Mouse (Mus musculus) spleen, adult 18-20 months (tissue): ENCODE results near the gene Sema4c.
A peak's percentile ranks its signal among the peaks of the same experiment; 100 is the strongest.

ENCODE experiments used
- DNase-seq, 2 experiments: peaks; one replicate each; pipeline ENCODE4 v3.0.0; 2022; ENCODE audit warnings: mixed read lengths in 2 of 2

Sema4c gene

DNA sequence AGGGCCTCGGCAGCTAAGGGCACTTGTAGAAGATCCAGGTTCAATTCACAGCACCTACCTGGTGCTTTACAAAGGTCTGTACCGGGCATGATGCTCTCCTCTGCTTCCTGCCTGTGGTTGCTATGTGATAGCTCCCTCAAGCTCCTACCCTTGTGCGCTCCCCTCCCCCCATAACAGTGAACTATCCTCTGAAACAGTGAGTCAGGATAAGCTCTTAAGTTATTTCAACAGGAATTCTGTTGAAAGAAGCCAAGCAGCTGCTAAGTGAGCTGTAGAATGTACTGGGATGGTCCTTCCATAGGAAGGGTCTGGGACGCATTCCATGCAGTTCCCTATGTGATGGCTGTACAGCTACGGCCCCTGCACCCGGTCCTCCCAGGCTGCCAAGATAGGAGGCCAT, 24.6 kb downstream of the Sema4c start:
- no peak for DNase-seq

DNA sequence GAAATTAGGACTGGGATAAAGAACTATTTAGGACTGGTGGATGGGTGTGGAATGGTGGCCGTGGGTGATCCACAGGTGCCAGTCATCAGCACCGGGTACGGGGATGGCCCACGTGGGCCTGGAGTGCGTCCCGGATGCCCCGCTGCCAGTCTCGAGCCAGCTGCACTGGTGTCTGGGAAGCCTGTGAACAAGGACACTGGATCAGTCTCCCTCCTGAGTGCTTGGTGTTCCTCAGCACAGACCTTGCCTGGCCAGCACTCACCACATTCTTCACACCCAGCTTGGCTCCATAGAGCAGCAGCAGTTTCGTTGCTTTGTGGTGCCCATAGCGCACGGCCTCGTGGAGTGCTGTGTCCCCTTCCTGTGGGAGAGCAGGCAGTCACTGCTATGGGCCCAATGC, 26.7 kb downstream of the Sema4c start:
- DNase-seq = no peak

DNA sequence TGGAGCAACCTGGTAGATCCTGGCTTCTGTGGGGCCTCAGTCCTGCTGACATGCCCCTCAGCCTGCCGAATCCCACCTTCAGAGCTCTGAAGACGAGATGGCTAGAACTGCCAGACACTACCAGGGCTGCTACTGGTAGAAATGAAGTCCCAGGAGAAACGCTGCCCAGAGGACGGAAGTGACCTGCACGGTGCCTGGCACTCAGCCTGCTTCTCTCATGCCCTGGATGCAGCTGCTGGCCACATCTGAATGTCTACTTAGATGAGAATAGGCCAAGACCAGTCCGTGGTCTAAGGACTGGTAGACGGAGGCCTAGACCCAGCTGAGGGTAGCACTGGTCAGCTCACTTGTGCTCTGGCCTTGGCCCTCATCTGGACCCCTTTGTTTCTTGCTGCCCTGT, 27.2 kb downstream of the Sema4c start:
- no peak for DNase-seq

DNA sequence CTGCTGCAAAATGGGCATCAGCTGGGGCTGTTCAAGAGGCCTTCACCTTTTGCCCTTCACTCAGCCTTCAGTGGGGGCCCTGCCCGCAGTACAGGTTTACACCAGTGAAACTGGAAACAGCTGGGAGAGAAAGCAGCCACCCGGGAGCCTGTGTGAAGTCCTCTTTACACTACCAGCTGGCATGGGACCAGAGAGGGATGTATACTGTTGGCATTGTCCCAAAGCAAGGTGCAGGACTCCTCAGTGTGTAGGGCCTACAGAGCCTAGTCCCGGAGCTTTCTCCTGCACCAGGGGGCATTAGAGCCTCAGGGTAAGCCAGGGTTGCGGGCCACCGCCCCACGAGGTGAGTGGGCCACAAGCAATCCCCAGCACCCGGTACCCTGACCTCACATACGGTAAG, 27.7 kb downstream of the Sema4c start:
- DNase-seq = no peak

DNA sequence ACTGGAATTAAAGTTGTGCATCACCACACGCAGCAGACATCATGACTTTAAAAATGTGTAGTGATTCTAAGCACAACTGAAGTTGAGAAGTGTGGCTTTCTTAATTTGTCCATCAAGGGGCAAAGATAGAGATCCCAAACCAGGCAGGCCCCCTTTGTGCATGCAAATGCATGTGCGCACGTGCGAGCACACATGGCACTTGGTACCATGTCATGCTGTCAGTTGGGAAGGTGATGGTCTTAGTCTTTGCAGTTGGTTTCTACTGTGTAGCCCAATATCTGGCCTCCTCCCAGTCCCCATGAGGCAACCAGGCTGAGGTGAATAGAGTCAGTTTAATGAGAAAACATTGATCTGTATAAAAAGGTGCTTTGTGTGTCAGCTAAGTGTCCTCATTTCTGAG, 28.3 kb downstream of the Sema4c start:
- DNase-seq = no peak

DNA sequence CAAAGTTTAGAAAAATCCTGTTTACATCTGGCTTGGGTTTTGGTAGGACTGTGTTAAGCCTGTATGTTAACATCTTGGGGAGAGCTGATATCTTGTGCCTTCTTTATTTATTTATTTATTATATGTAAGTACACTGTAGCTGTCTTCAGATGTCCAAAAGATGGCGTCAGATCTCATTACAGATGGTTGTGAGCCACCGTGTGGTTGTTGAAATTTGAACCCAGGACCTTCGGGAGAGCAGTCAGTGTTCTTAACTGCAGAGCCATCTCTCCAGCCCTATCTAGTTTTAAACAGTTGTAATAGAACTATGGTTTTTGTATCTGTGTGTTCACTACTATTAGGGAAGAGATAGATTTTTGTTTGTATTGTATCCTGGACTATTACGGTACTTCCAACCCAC, 28.9 kb downstream of the Sema4c start:
- DNase-seq = no peak

DNA sequence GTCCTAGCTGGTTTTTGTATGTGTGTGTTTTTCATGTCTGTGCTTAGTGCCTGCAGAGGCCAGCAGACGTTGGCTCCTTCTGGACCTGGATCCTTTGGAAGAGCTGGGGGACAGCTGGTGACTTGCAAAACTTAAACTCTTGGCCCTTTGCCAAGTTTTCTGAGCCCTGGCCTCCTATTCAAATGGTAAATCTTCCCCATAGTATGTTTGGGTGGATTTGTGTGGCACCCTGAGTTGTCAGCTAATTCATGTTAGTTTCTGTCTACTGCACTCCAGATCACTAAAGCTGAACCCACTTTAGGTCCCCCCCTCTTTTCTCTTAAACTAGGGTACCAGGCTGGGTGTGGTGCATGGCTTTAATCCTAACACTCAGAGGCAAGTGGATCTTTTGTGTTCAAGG, 29.8 kb downstream of the Sema4c start:
- no peak for DNase-seq

DNA sequence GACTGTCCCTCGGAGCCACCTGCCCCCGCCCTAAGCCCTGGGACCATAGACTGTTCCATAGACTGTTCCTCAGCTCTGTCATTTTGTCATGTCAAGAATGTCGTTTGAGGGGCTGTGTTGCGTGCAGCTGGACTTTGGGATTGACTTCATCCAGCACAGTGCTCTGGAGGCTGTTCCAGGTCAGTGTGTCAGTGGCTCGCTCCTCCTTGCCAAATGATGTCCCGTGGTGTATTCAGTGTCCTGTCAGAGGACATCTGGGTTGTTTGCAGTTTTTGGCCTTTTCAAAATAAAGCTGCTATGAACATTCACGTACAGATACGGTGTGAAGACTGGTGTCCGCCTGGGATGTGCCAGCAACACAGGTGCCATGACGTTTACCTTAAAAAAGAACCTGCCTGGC, 31.2 kb downstream of the Sema4c start:
- DNase-seq = no peak

DNA sequence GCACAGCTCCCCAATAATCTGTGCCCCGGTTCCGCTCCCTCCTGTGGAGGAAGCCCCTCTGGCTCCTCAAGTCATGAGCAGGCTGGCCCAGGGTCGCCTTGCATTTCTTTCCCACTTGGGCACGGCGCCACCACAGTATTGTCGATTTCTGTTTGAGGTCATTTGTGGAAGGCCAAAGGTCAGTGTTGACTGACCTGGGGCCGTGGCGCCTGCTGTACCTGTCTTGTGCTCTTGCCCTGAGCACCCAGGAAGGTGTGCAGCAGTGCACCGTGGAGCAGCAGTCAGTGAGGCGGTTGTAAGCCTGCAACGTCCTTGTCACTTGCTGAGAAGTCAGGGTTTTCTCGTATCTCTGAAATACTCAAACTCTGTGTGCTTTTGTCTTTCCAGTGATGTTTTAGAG, 32.4 kb downstream of the Sema4c start:
- no peak for DNase-seq

DNA sequence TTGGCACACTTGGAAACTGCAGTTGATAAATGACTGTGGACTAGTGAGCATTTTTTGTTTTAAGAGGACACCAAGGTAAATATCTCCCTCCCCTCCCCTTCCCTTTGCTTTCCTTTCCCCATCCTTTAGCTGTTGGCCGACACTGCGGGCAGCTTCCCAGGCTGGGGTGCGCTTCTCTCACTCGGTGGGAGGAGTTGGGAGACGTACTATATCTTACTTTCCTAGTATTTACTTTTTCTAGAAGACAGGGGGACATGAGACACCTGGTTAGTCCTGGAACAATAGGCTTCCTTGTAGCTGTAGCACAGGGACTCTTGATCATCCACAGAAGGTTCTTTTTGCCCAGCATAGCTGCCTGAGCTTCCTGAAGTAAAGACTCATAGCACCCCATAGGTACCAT, 34.1 kb downstream of the Sema4c start:
- DNase-seq = no peak

DNA sequence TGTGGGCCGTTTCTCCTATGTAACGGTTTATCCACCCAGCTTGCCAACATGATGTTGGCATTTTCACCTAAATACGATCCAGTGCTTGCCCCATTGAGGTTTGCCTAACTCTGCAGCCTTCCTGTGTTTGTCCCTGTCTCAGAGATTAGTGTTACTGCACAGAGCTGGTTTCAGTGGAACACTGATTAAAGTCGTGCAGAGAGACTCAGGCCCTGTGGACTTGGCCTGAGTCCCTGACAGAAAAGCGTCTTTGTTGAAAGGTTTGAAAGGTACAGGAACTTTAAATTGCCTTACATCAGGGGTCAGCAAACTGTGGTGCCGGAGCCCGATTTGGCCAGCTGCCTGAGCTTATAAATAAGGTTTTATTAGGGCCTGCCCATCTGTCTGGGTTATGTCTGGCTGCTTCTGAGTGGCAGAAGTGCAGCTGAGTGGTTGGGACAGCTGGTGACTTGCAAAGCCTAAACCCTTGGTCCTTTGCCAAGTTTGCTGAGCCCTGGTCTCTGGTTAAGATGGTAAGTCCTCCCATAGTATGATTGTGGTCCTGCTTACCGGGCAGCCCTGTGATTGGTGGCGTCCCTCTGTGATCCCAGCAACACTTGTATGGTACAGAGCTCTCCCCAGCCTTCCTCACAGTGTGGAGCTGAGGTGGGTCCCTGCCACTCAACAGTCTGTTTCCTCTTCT, 34.7 kb downstream of the Sema4c start:
- no peak for DNase-seq

DNA sequence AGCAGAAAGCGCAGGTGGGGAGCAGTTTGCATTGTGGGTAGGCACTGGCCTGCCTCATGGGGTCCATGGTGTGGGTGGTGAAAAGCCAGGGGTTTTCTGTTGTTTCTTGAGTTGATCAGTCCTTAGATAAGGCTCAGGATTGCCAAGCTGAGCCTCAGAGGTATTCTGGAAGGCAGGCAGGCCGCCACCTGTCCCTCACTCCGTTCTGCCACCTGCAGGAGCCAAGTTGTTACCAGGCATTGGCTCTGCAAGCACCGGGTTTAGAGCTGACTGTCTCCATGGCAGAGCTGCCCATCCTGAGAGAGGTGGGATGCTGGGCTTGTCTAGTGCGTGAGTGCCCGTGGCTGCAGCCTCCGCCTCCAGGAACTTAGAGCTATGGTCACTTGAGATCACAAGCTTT, 35.9 kb downstream of the Sema4c start:
- DNase-seq = no peak

DNA sequence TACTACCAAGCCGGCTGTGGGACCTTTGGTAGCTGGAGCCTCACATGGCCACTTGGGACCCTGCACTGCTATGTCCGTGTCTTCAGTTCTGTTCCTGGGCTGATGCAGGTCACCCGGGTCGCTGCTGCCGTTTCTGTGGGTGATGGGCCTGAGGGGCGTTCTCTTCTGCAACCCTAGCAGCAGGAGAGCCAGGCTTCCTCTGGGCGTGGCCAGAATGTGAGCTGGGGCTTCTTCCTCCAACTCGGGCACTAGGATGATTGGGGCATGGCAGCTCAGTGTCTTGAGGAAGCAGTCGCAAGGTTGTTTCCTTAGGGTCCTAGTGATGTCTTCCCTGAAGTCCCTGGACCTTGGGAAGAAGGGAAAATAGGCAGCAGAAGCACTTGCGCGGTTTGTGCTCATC, 38.5 kb downstream of the Sema4c start:
- no peak for DNase-seq

DNA sequence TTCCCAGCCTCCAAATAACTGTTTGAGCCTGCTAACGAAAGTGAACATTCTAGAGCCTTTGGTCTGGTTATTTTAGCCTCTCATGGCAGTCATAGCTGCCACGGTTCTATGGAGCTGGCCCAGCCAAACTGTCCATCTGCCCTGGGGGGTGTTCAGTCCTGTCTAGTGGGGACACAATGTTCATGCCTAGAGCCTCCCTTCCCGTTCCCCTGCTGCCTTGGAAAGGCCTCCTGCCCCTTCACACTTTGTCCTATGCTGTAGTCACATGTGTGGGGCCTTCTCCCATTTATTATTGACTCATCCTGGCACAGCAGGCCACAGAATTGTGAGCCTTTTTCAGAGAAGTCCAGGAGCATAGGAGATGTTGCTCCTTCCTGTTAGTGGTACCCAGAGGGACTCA, 39.9 kb downstream of the Sema4c start:
- no peak for DNase-seq

DNA sequence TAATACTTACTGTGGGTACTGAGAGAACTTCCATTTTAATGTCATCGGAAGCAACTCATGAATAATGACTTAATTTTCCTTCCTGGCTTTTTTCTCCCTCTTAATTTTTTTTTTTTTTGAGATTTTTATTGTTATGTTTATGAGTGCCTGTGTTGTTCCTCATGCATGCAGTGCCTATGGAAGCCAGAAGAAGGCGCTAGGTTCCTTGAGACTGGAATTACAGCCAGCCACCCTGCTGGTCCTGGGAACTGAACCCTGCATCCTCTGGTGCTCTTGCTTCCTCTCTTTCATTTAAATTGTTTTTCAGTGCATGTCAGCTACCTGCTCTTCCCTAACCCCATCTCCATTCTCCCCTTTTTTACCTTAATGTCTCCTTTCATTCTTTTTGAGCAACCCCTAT, 44.4 kb downstream of the Sema4c start:
- DNase-seq = no peak

DNA sequence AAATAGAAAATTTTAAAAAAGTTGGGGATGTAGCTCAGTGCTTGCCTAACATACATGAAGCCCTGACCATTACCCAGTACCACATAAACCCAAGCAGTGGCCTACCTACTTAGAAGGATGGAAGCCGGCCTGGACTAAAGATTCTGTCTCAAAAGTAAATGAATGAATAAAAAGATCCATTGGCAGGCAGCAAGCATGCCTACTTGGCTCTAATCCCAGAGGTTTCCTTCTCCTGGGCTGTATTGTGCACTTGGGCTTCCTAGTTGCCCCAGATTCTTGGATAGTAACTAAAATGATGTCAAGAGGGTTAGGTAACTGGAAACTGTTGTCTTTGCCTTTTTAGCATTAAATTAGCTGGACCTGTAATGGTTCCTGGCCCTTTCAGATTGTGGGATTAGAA, 44.8 kb downstream of the Sema4c start:
- no peak for DNase-seq

DNA sequence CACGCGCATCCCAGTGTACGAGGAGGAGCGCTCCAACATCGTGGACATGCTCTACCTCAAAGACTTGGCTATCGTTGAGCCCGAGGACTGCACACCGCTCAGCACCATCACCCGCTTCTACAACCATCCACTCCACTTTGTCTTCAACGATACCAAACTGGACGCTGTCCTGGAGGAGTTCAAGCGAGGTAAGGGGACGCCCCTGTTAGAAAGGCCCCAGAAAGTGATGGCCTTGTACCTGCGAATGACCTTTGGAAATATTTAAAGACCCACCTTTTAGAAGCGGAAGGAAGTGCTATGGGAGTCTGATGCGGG, 45.2 kb downstream of the Sema4c start:
- DNase-seq = no peak

DNA sequence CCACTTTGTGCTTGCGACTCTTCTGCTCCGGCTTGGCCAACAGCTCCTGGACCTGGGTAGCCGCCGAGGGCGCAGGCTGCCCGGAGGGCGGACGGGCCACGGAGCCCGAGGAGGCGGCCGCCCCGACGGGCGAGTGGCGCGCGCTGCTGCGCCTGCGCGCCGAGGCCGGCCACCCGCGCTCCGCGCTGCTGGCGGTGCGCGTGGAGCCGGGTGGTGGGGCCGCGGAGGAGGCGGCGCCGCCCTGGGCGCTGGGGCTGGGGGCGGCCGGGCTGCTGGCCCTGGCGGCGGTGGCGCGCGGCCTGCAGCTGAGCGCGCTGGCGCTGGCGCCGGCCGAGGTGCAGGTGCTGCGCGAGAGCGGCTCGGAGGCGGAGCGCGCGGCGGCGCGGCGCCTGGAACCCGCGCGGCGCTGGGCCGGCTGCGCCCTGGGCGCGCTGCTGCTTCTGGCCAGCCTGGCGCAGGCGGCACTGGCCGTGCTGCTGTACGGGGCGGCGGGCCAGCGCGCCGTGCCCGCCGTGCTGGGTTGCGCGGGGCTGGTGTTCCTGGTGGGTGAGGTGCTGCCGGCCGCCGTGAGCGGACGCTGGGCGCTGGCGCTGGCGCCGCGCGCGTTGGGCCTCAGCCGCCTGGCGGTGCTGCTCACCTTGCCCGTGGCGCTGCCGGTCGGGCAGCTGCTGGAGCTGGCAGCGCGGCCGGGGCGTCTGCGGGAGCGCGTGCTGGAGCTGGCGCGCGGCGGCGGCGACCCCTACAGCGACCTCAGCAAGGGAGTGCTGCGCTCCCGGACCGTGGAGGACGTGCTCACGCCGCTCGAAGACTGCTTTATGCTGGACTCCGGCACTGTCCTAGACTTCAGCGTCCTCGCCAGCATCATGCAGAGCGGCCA, 45.8 kb downstream of the Sema4c start:
- peak; percentile 28 to 59 for DNase-seq

DNA sequence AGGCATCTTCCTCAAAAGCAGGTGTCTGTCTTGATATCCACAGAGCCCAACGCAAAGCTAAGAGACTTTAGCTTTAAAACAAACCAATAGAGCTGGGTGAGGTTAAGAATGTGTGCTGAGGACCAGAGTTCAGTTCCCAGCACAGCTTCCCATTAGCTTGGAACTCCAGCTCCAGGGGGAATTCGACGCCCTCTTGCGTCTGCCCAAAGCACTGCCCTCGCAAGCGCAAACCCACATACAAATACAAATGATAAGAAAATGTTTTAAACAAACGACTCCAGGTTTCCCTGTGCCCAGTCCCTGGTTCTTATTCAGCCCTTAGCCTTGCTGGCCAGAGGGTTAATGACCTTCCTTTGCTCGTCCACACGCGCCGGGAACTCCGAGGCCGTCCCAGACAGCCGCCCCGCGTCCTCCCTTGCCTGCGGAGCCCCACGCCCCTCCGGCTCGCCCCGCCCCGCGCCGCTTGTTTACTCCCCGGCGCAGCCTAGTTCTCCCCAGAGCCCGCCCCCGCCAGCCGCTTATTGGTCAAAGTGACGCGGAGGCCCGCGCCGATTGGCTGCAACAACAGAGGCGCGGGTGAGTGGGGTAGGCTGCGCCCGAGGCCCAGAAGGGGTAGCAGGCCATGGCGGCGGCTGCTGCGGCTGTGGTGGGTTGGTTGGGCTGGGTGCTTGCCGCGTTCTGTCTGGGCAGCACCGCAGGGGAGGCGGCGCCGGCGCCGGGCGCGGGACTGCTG, 46.7 kb downstream of the Sema4c start, which contains the start of gene Cnnm3:
TSS of gene Cnnm3 (plus strand) at position 579 of the 733 bp plus-strand sequence.
- peak; percentile 99 to 100 for DNase-seq

DNA sequence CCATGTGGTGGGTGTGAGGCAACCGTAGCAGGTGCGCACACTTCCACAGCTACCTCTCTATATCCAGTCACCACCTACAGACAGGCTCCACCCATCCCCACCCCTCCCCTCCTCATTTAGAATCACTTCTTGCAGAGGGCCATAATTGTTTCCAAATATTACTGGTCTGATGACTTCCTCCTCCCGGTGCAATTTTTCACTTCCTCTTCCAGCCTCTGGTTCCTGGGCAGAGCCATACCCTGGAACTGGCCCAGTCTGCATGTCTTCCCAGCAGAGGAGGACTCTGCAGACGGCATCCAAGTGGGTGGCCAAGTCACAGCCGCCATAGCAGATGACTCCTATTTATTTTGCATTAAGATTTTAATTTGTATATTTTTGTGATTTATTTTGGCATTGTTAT, 49.9 kb downstream of the Sema4c start:
- no peak for DNase-seq

DNA sequence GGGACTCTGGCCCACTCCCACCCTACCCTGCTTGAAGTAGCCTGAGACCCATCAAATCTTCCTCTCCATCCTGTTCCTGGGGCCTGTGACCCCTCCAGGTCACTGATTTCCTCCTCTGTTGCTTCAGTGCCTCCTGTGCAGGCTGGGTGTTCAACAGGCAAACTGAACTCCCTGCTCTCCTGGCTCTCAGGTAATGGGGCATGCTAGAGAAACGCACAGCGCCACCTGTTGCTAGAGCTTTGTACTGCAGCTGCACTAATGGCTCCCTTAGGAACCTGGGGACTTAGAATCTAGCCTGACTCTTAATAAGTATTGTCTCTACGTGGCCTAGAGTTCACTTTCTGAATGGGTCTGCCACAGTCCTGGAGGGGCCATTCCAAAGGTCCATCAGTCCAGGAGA, 56.9 kb downstream of the Sema4c start:
- peak; percentile 57 to 81 for DNase-seq
